Mouse (Mus musculus) gastrocnemius, postnatal 10 days (tissue): ENCODE data around the gene Ikbke. TPM values are rescaled to one million over a fixed set of nuclear protein-coding genes. Genes with fewer than 3 reads are reported as not detected.

Experiments
- total RNA-seq, 2 experiments: library from RNA; stranded (reverse); gene quantifications; 2 replicates each; pipeline ENCODE4 v1.2.3; 2021

The Ikbke gene
- total RNA-seq, 2 experiments from 2014 or later, result 2.8 to 3.6 TPM

Other genes with a start within 250 kb of the Ikbke start
- gene Mapkapk2, start 181.8 kb downstream of the Ikbke start, total RNA-seq, result 100 to 1,000 TPM; 171 to 177 TPM
- under 1 TPM; 0.12 to 0.14 TPM for gene Dyrk3, start 141.3 kb downstream of the Ikbke start, total RNA-seq
- gene Eif2d, start 126.4 kb downstream of the Ikbke start, total RNA-seq, result 10 to 100 TPM; 24.4 to 26.4 TPM
- 1 to 10 TPM; 3.1 to 4.3 TPM for gene Rassf5, start 34.3 kb downstream of the Ikbke start, total RNA-seq
- gene Srgap2, start 247.7 kb upstream of the Ikbke start, total RNA-seq, result 10 to 100 TPM; 43.7 to 53.7 TPM
- 1 to 10 TPM; 1.0 to 1.4 TPM for gene Fam72a, start 248.3 kb upstream of the Ikbke start, total RNA-seq